Mouse (Mus musculus): ENCODE measurements around the gene Lhfp. TPM values are rescaled to one million over a fixed set of nuclear protein-coding genes. Genes with fewer than 3 reads are reported as not detected.

The Lhfp gene
- polyA plus RNA-seq, 1 experiment from 2014 or later = 51.2 TPM

- 86% methylated on average over 4 of the region's 4 CpGs for WGBS
- H3K4me1 ChIP-seq (ENCODE audit: control insufficient read depth, insufficient read depth, low read length) = 0 out of 2 replicates have a peak, but pooled peaks cover 3% of the 10 kb centered on the region
- H3K27ac ChIP-seq (ENCODE audit: low read length) = no peak overlapping the region
- no peaks in the 10 kb centered on the region for H3K9me3 ChIP-seq (replicated peaks; ENCODE audit: control insufficient read depth, low read length)
- H3K9ac ChIP-seq (ENCODE audit: low read length) = no peak overlapping the region
- no peaks in the 10 kb centered on the region for H3K36me3 ChIP-seq (ENCODE audit: control insufficient read depth, insufficient read depth, low read length)
- no peak overlapping the region for H3K4me2 ChIP-seq (ENCODE audit: low read depth, low read length)
- H3K27me3 ChIP-seq (ENCODE audit: control insufficient read depth, insufficient read depth, low read length) = no peaks in the 10 kb centered on the region
- H3K4me3 ChIP-seq (replicated peaks; ENCODE audit: low read length) = no peak overlapping the region
- ATAC-seq (ENCODE audit: insufficient read depth, low FRiP score) = no peak
Observed at GRCm38 (mm10) chr3:53214386-53214785, 173.1 kb downstream of the Lhfp start.

- 0 out of 2 replicates have a peak, but pooled peaks cover 7% of the 10 kb centered on the region for H3K4me1 ChIP-seq (ENCODE audit: control insufficient read depth, insufficient read depth, low read length)
- no peaks in the 10 kb centered on the region for H3K36me3 ChIP-seq (ENCODE audit: control insufficient read depth, insufficient read depth, low read length)
- ATAC-seq (ENCODE audit: insufficient read depth, low FRiP score) = no peak
- no peaks in the 10 kb centered on the region for H3K9me3 ChIP-seq (replicated peaks; ENCODE audit: control insufficient read depth, low read length)
- no peak overlapping the region for H3K4me2 ChIP-seq (ENCODE audit: low read depth, low read length)
- no peak overlapping the region for H3K9ac ChIP-seq (ENCODE audit: low read length)
- no peak overlapping the region for H3K27ac ChIP-seq (ENCODE audit: low read length)
- no peaks in the 10 kb centered on the region for H3K27me3 ChIP-seq (ENCODE audit: control insufficient read depth, insufficient read depth, low read length)
- no peak overlapping the region for H3K4me3 ChIP-seq (replicated peaks; ENCODE audit: low read length)
- WGBS = 59% methylated on average over 5 of the region's 5 CpGs
Observed at GRCm38 (mm10) chr3:53217697-53218096, 176.4 kb downstream of the Lhfp start.

DNA sequence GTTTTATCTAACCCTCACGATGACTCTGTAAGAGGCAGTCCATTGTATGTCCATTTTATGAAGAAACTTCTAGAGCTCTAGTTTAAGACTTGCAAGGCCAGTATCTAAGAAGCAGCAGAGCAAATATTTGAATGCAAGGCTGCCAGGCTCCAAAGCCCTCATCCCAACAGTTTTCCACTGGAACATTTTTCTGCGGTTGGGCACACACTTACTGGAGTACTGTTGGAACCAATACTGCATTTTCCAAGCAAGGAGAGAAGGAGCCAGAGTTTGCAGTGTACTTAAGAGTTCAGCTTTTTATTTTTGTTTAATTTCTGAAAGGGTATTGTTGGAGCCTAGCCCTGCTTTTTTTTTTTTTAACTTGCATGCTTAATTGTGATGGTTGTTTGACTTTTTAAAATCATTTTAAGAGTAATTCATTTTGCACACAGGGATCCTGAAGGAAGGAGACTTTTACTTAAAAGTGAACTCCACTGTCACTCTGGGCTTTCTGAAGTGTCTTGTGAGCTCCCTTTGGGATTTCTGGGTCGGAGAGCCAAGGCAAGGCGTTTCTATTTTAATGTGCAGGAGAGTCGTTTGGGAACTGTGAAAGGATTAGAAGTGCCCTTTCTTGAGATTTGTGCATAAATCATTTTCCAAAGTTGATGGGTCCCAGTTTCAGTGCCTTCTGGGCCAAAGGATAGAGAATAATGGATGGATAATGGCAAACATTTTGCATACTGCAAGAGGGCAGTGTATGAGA is 180.4 kb downstream of the Lhfp start:
- H3K4me2 ChIP-seq (ENCODE audit: low read depth, low read length) = no peak overlapping the region
- H3K9ac ChIP-seq (ENCODE audit: low read length) = no peak overlapping the region
- H3K27me3 ChIP-seq (ENCODE audit: control insufficient read depth, insufficient read depth, low read length) = no peaks in the 10 kb centered on the region
- no peaks in the 10 kb centered on the region for H3K9me3 ChIP-seq (replicated peaks; ENCODE audit: control insufficient read depth, low read length)
- 0 out of 2 replicates have a peak, but pooled peaks cover 12% of the 10 kb centered on the region for H3K4me1 ChIP-seq (ENCODE audit: control insufficient read depth, insufficient read depth, low read length)
- WGBS = 50% methylated on average over 5 of the region's 5 CpGs
- no peak for ATAC-seq (ENCODE audit: insufficient read depth, low FRiP score)
- no peaks in the 10 kb centered on the region for H3K36me3 ChIP-seq (ENCODE audit: control insufficient read depth, insufficient read depth, low read length)
- H3K27ac ChIP-seq (ENCODE audit: low read length) = 0 out of 2 replicates have a peak overlapping the region, but pooled peaks have one; percentile 16
- H3K4me3 ChIP-seq (replicated peaks; ENCODE audit: low read length) = no peak overlapping the region

DNA sequence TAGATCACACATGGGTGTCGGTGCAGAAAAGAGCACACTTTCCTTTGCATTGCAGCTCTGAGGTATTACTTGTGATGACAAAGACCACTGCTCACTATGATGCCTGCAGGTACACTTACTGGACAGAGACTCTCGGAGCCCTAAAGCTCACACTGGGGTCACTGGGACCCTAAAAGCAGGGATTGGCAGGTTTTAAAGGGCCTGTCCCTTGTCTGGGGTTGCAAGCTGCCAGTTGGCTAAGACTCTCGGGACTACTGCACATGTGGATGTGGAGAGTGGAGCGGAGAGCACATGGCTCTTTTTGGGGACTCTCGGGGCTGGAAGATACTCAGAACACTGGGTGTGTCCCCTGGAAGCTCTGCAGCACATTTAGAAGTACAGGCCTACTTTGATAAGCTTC is 182.8 kb downstream of the Lhfp start:
- no peak overlapping the region for H3K27ac ChIP-seq (ENCODE audit: low read length)

DNA sequence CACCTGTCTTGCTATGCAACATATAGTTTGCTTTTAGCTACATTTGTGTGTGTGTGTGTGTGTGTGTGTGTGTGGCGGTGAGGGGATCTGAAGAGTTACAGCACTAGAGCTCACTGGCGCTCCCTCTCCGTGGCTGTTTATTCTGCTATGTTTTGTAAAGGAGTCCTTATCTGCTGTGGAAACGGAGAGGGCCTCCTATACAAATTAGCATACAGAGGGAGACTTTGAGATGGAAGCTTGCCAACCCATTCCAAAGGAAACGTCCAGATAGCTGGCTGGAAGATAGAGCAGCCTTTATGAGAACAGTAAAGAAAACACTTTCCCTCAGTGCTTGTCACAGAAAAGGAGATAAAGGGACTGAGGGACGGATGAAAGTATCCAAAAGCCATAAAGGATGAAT is 184.4 kb downstream of the Lhfp start:
- WGBS = 16% methylated on average over 6 of the region's 6 CpGs
- H3K4me1 ChIP-seq (ENCODE audit: control insufficient read depth, insufficient read depth, low read length) = 0 out of 2 replicates have a peak, but pooled peaks cover 12% of the 10 kb centered on the region
- H3K9me3 ChIP-seq (replicated peaks; ENCODE audit: control insufficient read depth, low read length) = no peaks in the 10 kb centered on the region
- ATAC-seq (ENCODE audit: insufficient read depth, low FRiP score) = peak; percentile 50; the same call in 1 of the 2 replicates
- no peaks in the 10 kb centered on the region for H3K36me3 ChIP-seq (ENCODE audit: control insufficient read depth, insufficient read depth, low read length)
- H3K27ac ChIP-seq (ENCODE audit: low read length) = no peak overlapping the region
- H3K4me2 ChIP-seq (ENCODE audit: low read depth, low read length) = no peak overlapping the region
- no peak overlapping the region for H3K4me3 ChIP-seq (replicated peaks; ENCODE audit: low read length)
- no peak overlapping the region for H3K9ac ChIP-seq (ENCODE audit: low read length)
- no peaks in the 10 kb centered on the region for H3K27me3 ChIP-seq (ENCODE audit: control insufficient read depth, insufficient read depth, low read length)

More for the DNA sequence above, 182.8 kb downstream of the Lhfp start:
- no peaks in the 10 kb centered on the region for H3K9me3 ChIP-seq (replicated peaks; ENCODE audit: control insufficient read depth, low read length)
- no peak for ATAC-seq (ENCODE audit: insufficient read depth, low FRiP score)
- H3K4me3 ChIP-seq (replicated peaks; ENCODE audit: low read length) = no peak overlapping the region
- H3K27me3 ChIP-seq (ENCODE audit: control insufficient read depth, insufficient read depth, low read length) = no peaks in the 10 kb centered on the region
- H3K4me2 ChIP-seq (ENCODE audit: low read depth, low read length) = no peak overlapping the region
- WGBS = 85% methylated on average over 5 of the region's 5 CpGs
- H3K36me3 ChIP-seq (ENCODE audit: control insufficient read depth, insufficient read depth, low read length) = no peaks in the 10 kb centered on the region
- no peak overlapping the region for H3K9ac ChIP-seq (ENCODE audit: low read length)
- H3K4me1 ChIP-seq (ENCODE audit: control insufficient read depth, insufficient read depth, low read length) = 0 out of 2 replicates have a peak, but pooled peaks cover 12% of the 10 kb centered on the region

DNA sequence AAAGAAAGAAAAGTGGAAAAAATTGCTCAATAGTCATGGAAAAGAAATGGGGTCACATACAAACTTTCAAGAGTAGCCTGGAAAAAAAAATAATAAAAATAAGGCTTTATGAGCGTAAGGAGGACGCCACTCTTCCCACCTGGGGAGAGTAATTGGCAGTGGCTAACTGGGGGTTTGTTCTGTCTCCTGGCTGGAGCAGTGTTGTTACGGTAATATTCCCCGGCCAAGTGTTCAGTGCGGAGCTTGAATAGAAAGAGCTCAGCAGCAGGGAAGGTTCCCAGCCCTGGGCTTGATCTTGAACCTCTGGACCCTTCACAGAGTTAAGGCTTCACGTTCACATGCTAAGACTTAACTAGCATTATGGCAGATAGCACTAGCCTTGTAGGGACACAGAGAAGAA is 184.9 kb downstream of the Lhfp start:
- no peak overlapping the region for H3K27ac ChIP-seq (ENCODE audit: low read length)
- H3K4me1 ChIP-seq (ENCODE audit: control insufficient read depth, insufficient read depth, low read length) = 0 out of 2 replicates have a peak, but pooled peaks cover 9% of the 10 kb centered on the region
- H3K9ac ChIP-seq (ENCODE audit: low read length) = no peak overlapping the region
- no peak for ATAC-seq (ENCODE audit: insufficient read depth, low FRiP score)
- no peak overlapping the region for H3K4me3 ChIP-seq (replicated peaks; ENCODE audit: low read length)
- H3K36me3 ChIP-seq (ENCODE audit: control insufficient read depth, insufficient read depth, low read length) = no peaks in the 10 kb centered on the region
- no peak overlapping the region for H3K4me2 ChIP-seq (ENCODE audit: low read depth, low read length)
- no peaks in the 10 kb centered on the region for H3K9me3 ChIP-seq (replicated peaks; ENCODE audit: control insufficient read depth, low read length)
- 81% methylated on average over 6 of the region's 6 CpGs for WGBS
- no peaks in the 10 kb centered on the region for H3K27me3 ChIP-seq (ENCODE audit: control insufficient read depth, insufficient read depth, low read length)

DNA sequence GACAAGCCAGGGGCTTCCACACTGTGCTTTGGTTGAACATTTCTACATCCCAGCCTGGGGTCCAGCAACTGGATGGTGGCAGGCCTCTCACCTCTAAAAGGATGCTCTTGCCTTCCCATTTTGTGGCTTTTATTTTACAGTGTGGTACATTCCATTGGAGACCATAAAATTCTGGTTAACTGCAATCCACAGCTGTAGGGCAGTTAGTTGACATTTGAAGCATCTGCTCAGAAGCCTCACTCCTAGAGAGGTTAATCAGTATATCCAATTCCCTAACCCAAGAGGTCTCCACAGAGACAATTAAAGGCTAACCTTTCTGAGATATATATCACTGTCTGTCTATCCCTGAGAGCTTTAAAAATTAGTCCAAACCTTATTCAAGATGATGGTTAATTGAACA is 186.5 kb downstream of the Lhfp start:
- ATAC-seq (ENCODE audit: insufficient read depth, low FRiP score) = no peak
- Histone ChIP-seq H3K36me3 (ENCODE audit: control insufficient read depth, insufficient read depth, low read length) (no peaks in the 10 kb centered on the region), H3K27ac (ENCODE audit: low read length) (no peak overlapping the region)

DNA sequence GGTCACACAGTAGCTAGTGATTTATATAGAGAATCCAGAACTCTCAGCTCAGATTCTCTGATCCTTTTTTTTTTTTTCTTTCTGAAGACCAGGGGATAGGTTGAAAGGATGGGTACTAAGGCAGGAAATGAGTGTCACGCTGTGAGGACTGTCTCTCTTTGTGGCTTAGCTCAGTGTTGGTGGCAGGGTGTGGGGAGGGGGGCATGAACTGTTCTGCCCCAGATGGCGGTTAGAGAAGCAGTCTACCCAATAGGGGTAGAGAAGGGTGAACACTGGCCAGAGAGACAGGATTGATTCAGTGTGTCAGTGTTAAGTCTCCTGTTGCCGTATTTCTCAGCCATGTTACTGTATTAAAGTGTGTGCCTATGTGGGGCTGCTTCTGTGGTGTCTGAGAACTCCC is 189.2 kb downstream of the Lhfp start:
- ATAC-seq (ENCODE audit: insufficient read depth, low FRiP score) = no peak
- Histone ChIP-seq H3K4me3 (replicated peaks; ENCODE audit: low read length) (no peak overlapping the region), H3K9me3 (replicated peaks; ENCODE audit: control insufficient read depth, low read length) (no peaks in the 10 kb centered on the region; the same call in 1 of the 2 replicates), H3K27me3 (ENCODE audit: control insufficient read depth, insufficient read depth, low read length) (no peaks in the 10 kb centered on the region), H3K4me2 (ENCODE audit: low read depth, low read length) (no peak overlapping the region), H3K36me3 (ENCODE audit: control insufficient read depth, insufficient read depth, low read length) (no peaks in the 10 kb centered on the region), H3K9ac (ENCODE audit: low read length) (no peak overlapping the region), H3K27ac (ENCODE audit: low read length) (peak overlapping the region; percentile 28; the same call in 1 of the 2 replicates), H3K4me1 (ENCODE audit: control insufficient read depth, insufficient read depth, low read length) (0 out of 2 replicates have a peak, but pooled peaks cover 5% of the 10 kb centered on the region)
- 60% methylated on average over 3 of the region's 3 CpGs for WGBS

More for the DNA sequence above, 186.5 kb downstream of the Lhfp start:
- H3K9me3 ChIP-seq (replicated peaks; ENCODE audit: control insufficient read depth, low read length) = no peaks in the 10 kb centered on the region
- no peak overlapping the region for H3K4me3 ChIP-seq (replicated peaks; ENCODE audit: low read length)
- H3K27me3 ChIP-seq (ENCODE audit: control insufficient read depth, insufficient read depth, low read length) = no peaks in the 10 kb centered on the region
- no peak overlapping the region for H3K9ac ChIP-seq (ENCODE audit: low read length)
- 0 out of 2 replicates have a peak, but pooled peaks cover 6% of the 10 kb centered on the region for H3K4me1 ChIP-seq (ENCODE audit: control insufficient read depth, insufficient read depth, low read length)
- H3K4me2 ChIP-seq (ENCODE audit: low read depth, low read length) = no peak overlapping the region

DNA sequence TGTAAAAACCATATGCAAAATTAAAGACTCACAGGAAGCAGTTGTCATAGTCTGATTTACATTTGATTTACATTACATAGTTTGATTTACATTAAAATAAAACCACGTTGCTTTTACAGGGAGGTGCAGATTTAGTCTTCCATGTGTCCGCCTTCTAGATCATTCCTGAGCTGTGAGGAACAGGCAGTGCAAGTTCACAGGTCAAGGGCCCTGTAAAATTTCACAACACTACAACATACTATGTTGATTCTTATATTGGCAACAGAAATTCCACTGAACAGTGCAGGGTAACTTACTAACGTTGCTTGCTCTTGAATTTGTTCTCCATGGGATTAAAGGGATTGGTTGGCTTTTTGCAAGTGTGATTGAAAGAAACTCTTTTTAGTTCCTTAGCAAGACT is 189.8 kb downstream of the Lhfp start:
- H3K4me3 ChIP-seq (replicated peaks; ENCODE audit: low read length) = no peak overlapping the region
- H3K27ac ChIP-seq (ENCODE audit: low read length) = no peak overlapping the region
- H3K27me3 ChIP-seq (ENCODE audit: control insufficient read depth, insufficient read depth, low read length) = no peaks in the 10 kb centered on the region
- no peak overlapping the region for H3K9ac ChIP-seq (ENCODE audit: low read length)
- 34% methylated on average over 3 of the region's 3 CpGs for WGBS
- peak; percentile 44; the same call in 1 of the 2 replicates for ATAC-seq (ENCODE audit: insufficient read depth, low FRiP score)
- H3K9me3 ChIP-seq (replicated peaks; ENCODE audit: control insufficient read depth, low read length) = no peaks in the 10 kb centered on the region; the same call in 1 of the 2 replicates
- no peaks in the 10 kb centered on the region for H3K36me3 ChIP-seq (ENCODE audit: control insufficient read depth, insufficient read depth, low read length)
- no peak overlapping the region for H3K4me2 ChIP-seq (ENCODE audit: low read depth, low read length)
- H3K4me1 ChIP-seq (ENCODE audit: control insufficient read depth, insufficient read depth, low read length) = no peaks in the 10 kb centered on the region

Measured in stomach, embryonic 16.5 days (tissue).